In genomic region chr4:134600060-134600459, GRCm38 (mm10) we compare ENCODE assay signal across 20 mouse cellular contexts. TPM values are rescaled to one million over a fixed set of nuclear protein-coding genes. Genes with fewer than 3 reads are reported as not detected.
DNase-seq lines count a peak whose midpoint lies in the region; ATAC-seq and TF ChIP-seq lines count a peak whose summit lies in the region.
"Had no signal": no experiment of that assay in that cellular context is flagged by ENCODE, and none has a peak within 500 bp of the region (broad histone marks: within the 10 kb centered on the region; RNA-seq: fewer than 3 reads in every experiment).

No protein-coding gene starts in this region.

- H3K36me3 ChIP-seq in hindbrain, embryonic 14.5 days (replicated peaks; ENCODE audit: control insufficient read depth, insufficient read depth) = no peaks in the 10 kb centered on the region
- no peaks in the 10 kb centered on the region for H3K36me3 ChIP-seq in neural tube, embryonic 14.5 days (ENCODE audit: control insufficient read depth, insufficient read depth, low read length)
- H3K36me3 ChIP-seq: embryonic facial prominence, embryonic 13.5 days; limb, embryonic 13.5 days; liver, embryonic 13.5 days had no signal

- H3K4me2 ChIP-seq in hindbrain, embryonic 14.5 days (replicated peaks) = no peak overlapping the region
- H3K4me2 ChIP-seq in neural tube, embryonic 14.5 days (ENCODE audit: low read depth, low read length) = no peak overlapping the region
- H3K4me2 ChIP-seq: embryonic facial prominence, embryonic 13.5 days; heart, embryonic 11.5 days; limb, embryonic 13.5 days; liver, embryonic 13.5 days; lung, embryonic 14.5 days had no signal

- H3K4me1 ChIP-seq in hindbrain, embryonic 14.5 days (replicated peaks; ENCODE audit: control insufficient read depth, insufficient read depth, low read length) = peaks cover 25% of the 10 kb centered on the region
- 0 out of 2 replicates have a peak, but pooled peaks cover 6% of the 10 kb centered on the region for H3K4me1 ChIP-seq in neural tube, embryonic 14.5 days (ENCODE audit: control insufficient read depth, insufficient read depth, low read length)

- H3K27ac ChIP-seq in left cerebral cortex, adult 2 months = peak overlapping the region; percentile 44; the same call in 1 of the 2 replicates
- H3K27ac ChIP-seq in hindbrain, embryonic 14.5 days = peak overlapping the region; percentile 49; the same call in 1 of the 2 replicates
- peak overlapping the region; percentile 4 for H3K27ac ChIP-seq in neural tube, embryonic 14.5 days (ENCODE audit: low read depth, low read length)
- H3K27ac ChIP-seq: embryonic facial prominence, embryonic 13.5 days; limb, embryonic 13.5 days; liver, embryonic 13.5 days; stomach, postnatal 0 days had no signal

- 80% methylated on average over 9 of the region's 9 CpGs for WGBS in hindbrain, embryonic 14.5 days
- 83% methylated on average over 9 of the region's 9 CpGs for WGBS in neural tube, embryonic 14.5 days

- no peak for ATAC-seq in hindbrain, embryonic 14.5 days (ENCODE audit: low FRiP score)
- ATAC-seq in neural tube, embryonic 14.5 days (ENCODE audit: low read depth) = no peak
- ATAC-seq: forebrain, embryonic 16.5 days had no signal

- H3K4me3 ChIP-seq in left cerebral cortex, adult 2 months = no peak overlapping the region
- no peak overlapping the region for H3K4me3 ChIP-seq in hindbrain, embryonic 14.5 days (replicated peaks; ENCODE audit: low read length)
- H3K4me3 ChIP-seq in neural tube, embryonic 14.5 days (ENCODE audit: low read depth, low read length) = no peak overlapping the region
- H3K4me3 ChIP-seq: embryonic facial prominence, embryonic 13.5 days; limb, embryonic 13.5 days; liver, embryonic 13.5 days had no signal

- no peak overlapping the region for H3K9ac ChIP-seq in hindbrain, embryonic 14.5 days
- H3K9ac ChIP-seq in neural tube, embryonic 14.5 days (replicated peaks; ENCODE audit: low read depth, low read length) = no peak overlapping the region
- H3K9ac ChIP-seq: embryonic facial prominence, embryonic 13.5 days; limb, embryonic 13.5 days; liver, embryonic 13.5 days; lung, embryonic 14.5 days had no signal

- H3K9me3 ChIP-seq in hindbrain, embryonic 14.5 days (ENCODE audit: control insufficient read depth, low read length) = no peaks in the 10 kb centered on the region
- H3K9me3 ChIP-seq in neural tube, embryonic 14.5 days (ENCODE audit: control insufficient read depth, low read length) = no peaks in the 10 kb centered on the region
- H3K9me3 ChIP-seq: embryonic facial prominence, embryonic 13.5 days; limb, embryonic 13.5 days had no signal

- peak; percentile 68 for DNase-seq in cerebellum, postnatal 14 days
- DNase-seq in cerebellum, postnatal 4 days (ENCODE audit: low spot score in 2 of 2) = no peak
- no peak for DNase-seq in left cerebral cortex, adult 2 months (ENCODE audit: extremely low spot score in 1 of 2, low spot score in 2 of 2)
- no peak for DNase-seq in left cerebral cortex, postnatal 25 days (ENCODE audit: low spot score in 2 of 2)
- DNase-seq in hindbrain, embryonic 14.5 days (ENCODE audit: low spot score) = no peak
- DNase-seq in kidney, adult 9 months = no peak
- DNase-seq: heart, postnatal 10 days; kidney, adult 18-20 months; kidney, postnatal 10 days; liver, embryonic 13.5 days; lung, embryonic 14.5 days; lung, postnatal 36 days; retina, postnatal 1 day; right cerebral cortex, postnatal 4 days had no signal

- intact Hi-C loops in left cerebral cortex, adult 2 months (cut with DNase I) = loop anchor here (2.0 kb wide), 1 partner anchor 31 kb away; no protein-coding TSS in a partner anchor
- intact Hi-C loops in left cerebral cortex, postnatal 25 days (cut with DNase I) = loop anchor here (2.0 kb wide), 1 partner anchor 27 kb away; no protein-coding TSS in a partner anchor

- TF ChIP-seq CTCF in left cerebral cortex, adult 2 months (IDR thresholded peaks at IDR 0.05) = no peak

- H3K27me3 ChIP-seq in hindbrain, embryonic 14.5 days (ENCODE audit: control insufficient read depth, insufficient read depth, low read length) = no peaks in the 10 kb centered on the region
- H3K27me3 ChIP-seq in neural tube, embryonic 14.5 days (ENCODE audit: control insufficient read depth, insufficient read depth, low read length) = no peaks in the 10 kb centered on the region
- H3K27me3 ChIP-seq: limb, embryonic 13.5 days had no signal

RNA-seq across cellular contexts. Expression of gene Selenon, which starts 48.1 kb away (rescaled TPM):
- 10 to 100 TPM; 22.2 to 23.2 TPM for total RNA-seq in left cerebral cortex, adult 2 months (2021)
- 10 to 100 TPM; 18.6 to 20.9 TPM for total RNA-seq in left cerebral cortex, postnatal 25 days (2021)
- 10.9 and 12.8 TPM in 2 replicates for polyA plus RNA-seq in hindbrain, embryonic 14.5 days (2014; fragmentation: Nextera tagmentation; extraction: Ambion mirVana)
- 11.2 and 12.1 TPM in 2 replicates for polyA plus RNA-seq in neural tube, embryonic 14.5 days (2014; fragmentation: Nextera tagmentation; extraction: Ambion mirVana)

Comparison
In these comparisons a context has a peak if more than half of its experiments do, and no peak if none do; other contexts are left out.
1. DNase-seq: peak in cerebellum, postnatal 14 days (2 of 2); none in cerebellum, postnatal 4 days (0 of 2), left cerebral cortex, adult 2 months (0 of 2), left cerebral cortex, postnatal 25 days (0 of 2), hindbrain, embryonic 14.5 days (single experiment) and kidney, adult 9 months (single experiment).
2. Peak in every context shown above with its lines, with median percentiles within 50 percentile points of each other: H3K27ac ChIP-seq.